Mouse (Mus musculus) hindbrain, embryonic 11.5 days (tissue): ENCODE data around the gene Tmcc1. TPM values are rescaled to one million over a fixed set of nuclear protein-coding genes. Genes with fewer than 3 reads are reported as not detected.
A peak's percentile ranks its signal among the peaks of the same experiment; 100 is the strongest.

Experiments
- ATAC-seq: fragments of 200-750 bp; cut with Nextera tagmentation; 2 replicates; pipeline ENCODE4 v1.8.0; 2017; ENCODE audit warnings: mild to moderate bottlenecking, moderate TSS enrichment, moderate library complexity; ENCODE audit not compliant: low FRiP score
- DNase-seq: peaks from one replicate; pipeline ENCODE4 v3.0.0-alpha.2; 2015; ENCODE audit warnings: low spot score
- H3K27ac ChIP-seq: fragments of 300-500 bp; sonication (generic); 2 replicates; pipeline ENCODE4 v1.5.1; 2014; ENCODE audit warnings: mild to moderate bottlenecking, low read depth, low read length
- H3K27me3 ChIP-seq: fragments of 300-500 bp; sonication (generic); 2 replicates; pipeline ENCODE4 v1.6.1; 2014; ENCODE audit warnings: mild to moderate bottlenecking, low read length, moderate library complexity, mixed read lengths; ENCODE audit not compliant: control insufficient read depth, insufficient read depth
- H3K36me3 ChIP-seq: fragments of 300-500 bp; sonication (generic); 2 replicates; pipeline ENCODE4 v1.6.1; 2014; ENCODE audit warnings: mild to moderate bottlenecking, low read length, moderate library complexity, mixed read lengths; ENCODE audit not compliant: control insufficient read depth, insufficient read depth
- H3K4me1 ChIP-seq: fragments of 300-500 bp; sonication (generic); replicated peaks from 2 replicates; pipeline ENCODE4 v1.6.1; 2014; ENCODE audit warnings: low read length, mixed read lengths; ENCODE audit not compliant: control insufficient read depth, insufficient read depth
- H3K4me2 ChIP-seq: fragments of 300-500 bp; sonication (generic); replicated peaks from 2 replicates; pipeline ENCODE4 v1.6.1; 2014; ENCODE audit warnings: mild to moderate bottlenecking, low read depth, low read length
- H3K4me3 ChIP-seq: fragments of 300-500 bp; sonication (generic); 2 replicates; pipeline ENCODE4 v1.5.1; 2014; ENCODE audit warnings: low read depth, low read length
- H3K9ac ChIP-seq: fragments of 300-500 bp; sonication (generic); 2 replicates; pipeline ENCODE4 v1.6.1; 2014; ENCODE audit warnings: low read depth, low read length
- H3K9me3 ChIP-seq: fragments of 300-500 bp; sonication (generic); 2 replicates; pipeline ENCODE4 v1.6.1; 2016; ENCODE audit warnings: low read length; ENCODE audit not compliant: control insufficient read depth
- WGBS: fragments of 180-500 bp; shearing (Covaris S2); extraction: QIAGEN DNeasy Blood & Tissue Kit; methylation state at CpG from one replicate; pipeline ENCODE4 v1.1.7; 2014; 5-methylcytosine and 5-hydroxymethylcytosine counted together
- polyA plus RNA-seq: library from polyadenylated mRNA; unstranded; fragments of >200 nt; fragmentation: Nextera tagmentation; extraction: Ambion mirVana; gene quantifications from 2 replicates; pipeline ENCODE4 v1.2.1, GENCODE M21; 2014

The Tmcc1 gene
- polyA plus RNA-seq, 1 experiment from 2014 or later, result 23.4 TPM

DNA sequence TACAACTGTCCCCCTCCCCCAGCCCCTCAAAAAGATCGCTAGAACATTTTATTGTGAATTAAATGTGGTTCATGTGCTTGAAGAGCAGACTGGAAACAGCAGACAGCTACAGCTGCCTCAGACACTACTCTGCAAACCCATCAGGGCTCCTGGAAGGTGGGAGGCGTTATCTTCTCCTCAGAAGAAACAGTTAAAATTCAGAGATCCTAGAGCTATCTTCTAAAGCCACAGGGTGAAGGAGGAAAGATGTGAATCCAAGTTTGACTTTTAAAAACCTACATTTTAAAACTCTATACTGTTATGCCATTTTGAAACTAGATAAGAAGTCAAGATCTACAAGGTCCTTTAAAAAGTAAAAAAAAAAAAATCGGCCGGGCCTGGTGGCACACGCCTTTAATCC lies 162.2 kb downstream of the Tmcc1 start:
- WGBS, result 94% methylated on average over 5 of the region's 5 CpGs
- H3K36me3 ChIP-seq, result no peaks in the 10 kb centered on the region
- no peak overlapping the region for H3K9ac ChIP-seq
- H3K9me3 ChIP-seq, result no peaks in the 10 kb centered on the region
- no peak overlapping the region for H3K4me3 ChIP-seq
- H3K4me2 ChIP-seq, result no peak overlapping the region
- no peak overlapping the region for H3K27ac ChIP-seq
- no peaks in the 10 kb centered on the region for H3K27me3 ChIP-seq
- ATAC-seq (no peak), DNase-seq (no peak)
- no peaks in the 10 kb centered on the region for H3K4me1 ChIP-seq

DNA sequence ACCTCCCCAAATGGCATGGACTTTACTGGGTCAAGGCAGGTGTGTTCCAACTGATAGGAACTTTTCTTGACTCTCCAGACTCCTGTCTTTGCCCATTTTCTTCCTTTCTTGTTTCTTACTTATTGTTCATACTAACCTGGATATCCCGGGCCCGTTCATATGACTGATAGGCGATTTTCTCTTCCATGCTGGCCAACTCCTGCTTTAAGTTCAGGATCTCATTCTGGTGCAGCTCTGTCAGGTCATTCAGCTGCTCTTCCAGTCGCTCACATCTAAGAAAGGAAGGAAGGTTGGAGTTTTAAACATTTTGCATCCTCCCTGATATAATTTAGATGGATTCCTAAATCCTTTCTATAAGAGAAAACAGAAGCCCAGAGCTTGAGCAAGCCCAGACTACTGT lies 168.6 kb downstream of the Tmcc1 start:
- Histone ChIP-seq H3K36me3 (peaks cover 2% of the 10 kb centered on the region; the same call in 1 of the 2 replicates), H3K9me3 (peaks cover 9% of the 10 kb centered on the region), H3K4me3 (no peak overlapping the region), H3K27me3 (no peaks in the 10 kb centered on the region), H3K4me1 (no peaks in the 10 kb centered on the region), H3K9ac (no peak overlapping the region), H3K4me2 (no peak overlapping the region), H3K27ac (no peak overlapping the region)
- ATAC-seq (no peak), DNase-seq (no peak)
- 90% methylated on average over 4 of the region's 4 CpGs for WGBS

DNA sequence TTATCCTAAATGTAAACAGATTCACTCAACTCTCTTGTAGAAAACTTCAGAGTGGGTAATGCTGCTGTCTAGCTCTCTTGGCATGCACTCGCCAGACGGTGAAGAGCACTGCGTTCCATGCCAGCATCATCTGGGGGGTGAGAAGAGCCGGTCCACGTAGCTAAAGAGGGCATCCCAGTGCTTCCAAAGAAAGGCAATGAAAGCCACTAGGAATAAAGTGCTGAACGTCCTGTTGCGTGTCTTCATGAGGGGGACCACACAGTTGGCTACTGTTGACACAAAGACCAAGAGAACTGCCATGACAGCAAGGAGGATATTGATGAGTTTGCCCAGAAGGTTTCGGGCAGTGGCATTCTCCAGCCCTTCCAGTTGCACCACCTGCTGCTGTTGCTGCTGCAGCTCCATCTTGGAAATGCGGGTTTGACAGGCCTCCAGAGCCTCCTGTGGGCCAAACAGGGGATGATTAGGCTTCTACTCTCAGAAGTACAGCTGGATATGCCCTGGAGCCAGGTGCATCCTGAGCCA lies 171.3 kb downstream of the Tmcc1 start:
- 90% methylated on average over 9 of the region's 9 CpGs for WGBS
- Histone ChIP-seq H3K4me2 (no peak overlapping the region), H3K9ac (no peak overlapping the region), H3K27me3 (no peaks in the 10 kb centered on the region), H3K9me3 (peaks cover 9% of the 10 kb centered on the region), H3K27ac (no peak overlapping the region), H3K36me3 (peaks cover 2% of the 10 kb centered on the region; the same call in 1 of the 2 replicates), H3K4me1 (no peaks in the 10 kb centered on the region), H3K4me3 (no peak overlapping the region)
- ATAC-seq (no peak), DNase-seq (no peak)

DNA sequence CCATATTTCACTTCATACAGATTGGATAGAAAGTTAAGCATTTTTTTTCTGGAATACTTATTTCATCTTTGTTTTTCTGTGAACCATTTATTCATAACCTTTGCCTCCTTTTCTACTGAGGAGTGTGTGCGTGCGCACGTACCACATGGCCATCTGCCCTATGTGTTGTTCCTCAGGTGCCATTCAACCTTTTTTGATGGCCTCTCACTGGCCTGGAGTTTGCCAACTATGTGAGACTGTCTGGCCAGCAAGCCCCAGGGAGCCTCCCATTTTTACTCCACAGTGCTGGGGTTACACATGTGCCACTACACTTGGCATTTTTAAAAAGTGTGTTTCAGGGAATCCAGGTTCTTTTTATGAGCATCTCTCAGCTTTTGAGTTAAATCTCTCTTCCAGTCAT lies 177.4 kb downstream of the Tmcc1 start:
- no peak overlapping the region for H3K4me2 ChIP-seq
- no peaks in the 10 kb centered on the region for H3K27me3 ChIP-seq
- WGBS, result 91% methylated on average over 3 of the region's 3 CpGs
- ATAC-seq (no peak), DNase-seq (no peak)
- H3K4me1 ChIP-seq, result no peaks in the 10 kb centered on the region
- H3K36me3 ChIP-seq, result no peaks in the 10 kb centered on the region
- H3K9me3 ChIP-seq, result no peaks in the 10 kb centered on the region
- no peak overlapping the region for H3K27ac ChIP-seq
- H3K9ac ChIP-seq, result no peak overlapping the region
- no peak overlapping the region for H3K4me3 ChIP-seq

DNA sequence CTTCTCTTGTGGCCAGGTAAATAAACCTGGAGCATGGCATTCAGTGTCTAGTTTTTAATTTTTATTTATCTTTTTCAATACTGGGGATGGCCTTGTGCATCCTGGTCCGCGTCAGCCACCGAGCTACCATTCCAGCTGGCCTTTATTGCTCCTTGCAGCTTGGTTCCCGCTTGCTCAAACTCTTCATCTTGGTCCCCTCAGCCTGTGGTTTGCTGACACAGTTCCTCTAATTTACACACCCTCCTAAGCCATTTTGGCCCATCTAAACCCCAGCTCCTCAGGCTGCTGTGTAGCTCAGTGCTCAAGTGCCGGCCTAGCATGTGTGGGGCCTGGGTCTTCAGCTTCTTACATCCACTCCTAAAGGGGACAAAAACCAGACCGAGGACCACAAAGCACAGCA lies 179.2 kb downstream of the Tmcc1 start:
- no peak overlapping the region for H3K4me2 ChIP-seq
- no peaks in the 10 kb centered on the region for H3K36me3 ChIP-seq
- DNase-seq, result no peak
- WGBS, result 86% methylated on average over 6 of the region's 6 CpGs
- ATAC-seq, result no peak
- no peaks in the 10 kb centered on the region for H3K27me3 ChIP-seq
- no peak overlapping the region for H3K4me3 ChIP-seq
- no peak overlapping the region for H3K9ac ChIP-seq
- H3K9me3 ChIP-seq, result no peaks in the 10 kb centered on the region
- no peaks in the 10 kb centered on the region for H3K4me1 ChIP-seq
- H3K27ac ChIP-seq, result no peak overlapping the region

DNA sequence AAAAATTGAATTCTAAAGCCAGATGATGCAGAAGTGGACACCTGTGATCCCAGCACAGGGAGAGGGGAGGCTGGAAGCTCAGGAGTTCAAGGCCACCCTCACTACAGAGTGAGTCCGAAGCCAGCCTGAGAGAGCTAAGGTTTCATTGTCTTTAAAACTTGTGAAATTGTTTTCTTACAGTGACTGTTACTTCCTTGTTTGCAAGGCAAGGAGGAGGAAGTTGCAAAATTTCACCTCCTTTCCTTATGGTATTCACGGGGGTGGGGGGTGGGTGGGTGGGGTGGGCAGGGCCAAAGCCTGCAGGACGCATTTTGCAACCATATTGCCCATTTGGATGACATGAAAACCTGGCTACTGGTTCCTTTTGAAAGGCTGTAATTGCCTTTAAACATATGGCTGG lies 179.6 kb downstream of the Tmcc1 start:
- WGBS, result 72% methylated on average over 3 of the region's 3 CpGs
- no peak for ATAC-seq
- H3K9ac ChIP-seq, result no peak overlapping the region

DNA sequence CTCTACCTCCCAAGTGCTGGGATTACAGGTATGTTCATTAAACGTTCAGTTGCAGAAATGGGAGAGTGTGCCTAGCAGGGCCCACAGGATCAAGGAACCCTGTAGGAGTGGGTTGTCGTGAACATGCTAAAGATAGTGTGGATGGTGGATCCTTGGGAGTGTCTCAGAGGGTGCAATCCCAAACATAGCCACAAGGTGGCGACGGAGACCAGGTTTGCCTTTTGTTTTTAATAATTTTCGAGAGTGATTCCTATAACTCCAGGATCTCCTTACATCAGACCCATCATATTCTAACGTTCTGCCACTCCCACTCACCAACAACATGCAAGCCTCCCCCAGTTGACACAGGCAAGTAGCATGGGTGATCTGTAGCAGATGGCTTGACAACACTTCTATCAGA lies 182.7 kb downstream of the Tmcc1 start:
- H3K9me3 ChIP-seq, result no peaks in the 10 kb centered on the region
- H3K4me2 ChIP-seq, result no peak overlapping the region
- no peaks in the 10 kb centered on the region for H3K4me1 ChIP-seq
- H3K9ac ChIP-seq, result no peak overlapping the region
- no peaks in the 10 kb centered on the region for H3K27me3 ChIP-seq
- H3K4me3 ChIP-seq, result no peak overlapping the region
- ATAC-seq, result peak; percentile 44; the same call in 1 of the 2 replicates
- H3K36me3 ChIP-seq, result no peaks in the 10 kb centered on the region
- peak; percentile 92 for DNase-seq
- WGBS, result 7% methylated on average over 6 of the region's 6 CpGs
- no peak overlapping the region for H3K27ac ChIP-seq

More for the DNA sequence above, 179.6 kb downstream of the Tmcc1 start:
- no peaks in the 10 kb centered on the region for H3K4me1 ChIP-seq
- H3K4me3 ChIP-seq, result no peak overlapping the region
- no peak overlapping the region for H3K27ac ChIP-seq
- no peaks in the 10 kb centered on the region for H3K27me3 ChIP-seq
- H3K9me3 ChIP-seq, result no peaks in the 10 kb centered on the region
- no peak for DNase-seq
- H3K36me3 ChIP-seq, result no peaks in the 10 kb centered on the region
- no peak overlapping the region for H3K4me2 ChIP-seq

DNA sequence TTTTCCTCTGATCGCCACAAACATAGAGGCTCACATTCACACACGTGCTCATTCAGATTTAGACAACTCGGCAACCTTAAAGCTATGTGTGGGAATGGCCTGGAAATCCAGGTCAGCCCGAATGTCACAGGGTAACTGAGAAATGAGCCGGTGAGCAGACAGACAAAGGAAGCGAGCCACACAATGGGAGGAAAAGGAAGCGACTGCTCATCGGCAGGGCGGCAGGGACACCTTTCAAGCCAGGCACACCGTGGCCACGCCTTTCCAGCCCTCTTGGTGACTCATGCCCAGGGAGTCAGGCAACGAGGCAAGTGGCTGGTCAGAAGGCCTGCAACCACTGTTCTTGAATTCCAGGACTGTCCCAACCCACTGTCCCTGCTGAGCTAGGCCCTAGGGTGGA lies 183.9 kb downstream of the Tmcc1 start:
- Histone ChIP-seq H3K4me2 (no peak overlapping the region), H3K27ac (no peak overlapping the region), H3K36me3 (no peaks in the 10 kb centered on the region), H3K9me3 (no peaks in the 10 kb centered on the region), H3K4me3 (no peak overlapping the region), H3K4me1 (no peaks in the 10 kb centered on the region), H3K9ac (no peak overlapping the region), H3K27me3 (no peaks in the 10 kb centered on the region)
- DNase-seq (no peak), ATAC-seq (no peak)
- WGBS, result 54% methylated on average over 12 of the region's 12 CpGs

DNA sequence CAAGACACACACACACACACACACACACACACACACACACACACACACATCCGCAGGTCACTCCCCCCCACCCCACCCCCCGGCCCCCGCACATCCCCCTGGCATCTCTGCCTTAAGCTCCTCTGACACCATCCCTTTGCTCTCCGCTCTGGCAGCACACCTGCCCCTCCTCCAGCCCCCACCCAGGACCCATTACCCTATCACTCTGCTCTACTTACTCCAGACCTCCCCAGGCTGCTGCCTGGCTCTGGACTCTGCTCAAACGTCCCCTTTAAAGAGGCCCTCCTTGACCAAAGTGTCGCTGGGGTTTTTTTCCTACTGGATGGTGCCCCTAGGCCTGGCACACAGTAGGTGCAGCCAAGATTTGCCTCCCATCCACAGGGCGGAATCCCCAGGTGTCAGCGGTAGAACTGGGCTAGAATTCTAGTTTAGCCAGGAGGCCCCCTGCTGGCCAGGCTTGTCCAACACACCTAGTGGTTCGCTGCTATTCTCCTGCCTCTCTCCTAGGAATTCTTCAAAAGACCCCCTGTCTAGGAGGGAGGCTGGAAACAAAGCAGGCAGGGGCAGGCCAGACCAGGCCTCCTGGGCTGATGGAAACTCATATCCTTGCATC lies 185.6 kb downstream of the Tmcc1 start:
- Histone ChIP-seq H3K27me3 (no peaks in the 10 kb centered on the region), H3K4me3 (no peak overlapping the region), H3K36me3 (no peaks in the 10 kb centered on the region), H3K9ac (no peak overlapping the region), H3K4me2 (no peak overlapping the region), H3K9me3 (no peaks in the 10 kb centered on the region), H3K4me1 (no peaks in the 10 kb centered on the region), H3K27ac (no peak overlapping the region)
- DNase-seq (peak; percentile 82), ATAC-seq (peak; percentile 41; the same call in 1 of the 2 replicates)
- WGBS, result 7% methylated on average over 6 of the region's 9 CpGs
